Mouse (Mus musculus) forebrain, embryonic 16.5 days (tissue): ENCODE results near the gene Fgf11. TPM values are rescaled to one million over a fixed set of nuclear protein-coding genes. Genes with fewer than 3 reads are reported as not detected.

Experiments
- ATAC-seq: fragments of 200-750 bp; cut with Nextera tagmentation; 2 replicates; pipeline ENCODE4 v1.8.0; 2017; ENCODE audit warnings: mild to moderate bottlenecking, moderate library complexity
- H3K27ac ChIP-seq: fragments of 300-500 bp; sonication (generic); 2 replicates; pipeline ENCODE4 v1.5.1; 2014; ENCODE audit warnings: low read length, control low read depth
- H3K27me3 ChIP-seq: fragments of 300-500 bp; sonication (generic); replicated peaks from 2 replicates; pipeline ENCODE4 v1.6.1; 2014; ENCODE audit warnings: low read length; ENCODE audit not compliant: control insufficient read depth, insufficient read depth
- H3K36me3 ChIP-seq: fragments of 300-500 bp; sonication (generic); 2 replicates; pipeline ENCODE4 v1.6.1; 2014; ENCODE audit not compliant: control insufficient read depth, insufficient read depth
- H3K4me1 ChIP-seq: fragments of 300-500 bp; sonication (generic); replicated peaks from 2 replicates; pipeline ENCODE4 v1.6.1; 2014; ENCODE audit warnings: low read length; ENCODE audit not compliant: control insufficient read depth, insufficient read depth
- H3K4me2 ChIP-seq: fragments of 300-500 bp; sonication (generic); 2 replicates; pipeline ENCODE4 v1.6.1; 2014; ENCODE audit warnings: mild to moderate bottlenecking, low read length, control low read depth
- H3K4me3 ChIP-seq: fragments of 300-500 bp; sonication (generic); replicated peaks from 2 replicates; pipeline ENCODE4 v1.5.1; 2014; ENCODE audit warnings: mild to moderate bottlenecking, low read length, control low read depth
- H3K9ac ChIP-seq: fragments of 300-500 bp; sonication (generic); replicated peaks from 2 replicates; pipeline ENCODE4 v1.6.1; 2014; ENCODE audit warnings: low read depth, low read length, control low read depth
- H3K9me3 ChIP-seq: fragments of 300-500 bp; sonication (generic); 2 replicates; pipeline ENCODE4 v1.6.1; 2016; ENCODE audit warnings: low read length; ENCODE audit not compliant: control insufficient read depth
- WGBS: fragments of 180-500 bp; shearing (Covaris S2); extraction: QIAGEN DNeasy Blood & Tissue Kit; methylation state at CpG from one replicate; pipeline ENCODE4 v1.1.7; 2014; 5-methylcytosine and 5-hydroxymethylcytosine counted together
- polyA plus RNA-seq: library from polyadenylated mRNA; unstranded; fragments of >200 nt; fragmentation: Nextera tagmentation; extraction: Ambion mirVana; gene quantifications from 2 replicates; pipeline ENCODE4 v1.2.1, GENCODE M21; 2015

The Fgf11 gene
- polyA plus RNA-seq, result 5.2 and 5.9 TPM in 2 replicates

DNA sequence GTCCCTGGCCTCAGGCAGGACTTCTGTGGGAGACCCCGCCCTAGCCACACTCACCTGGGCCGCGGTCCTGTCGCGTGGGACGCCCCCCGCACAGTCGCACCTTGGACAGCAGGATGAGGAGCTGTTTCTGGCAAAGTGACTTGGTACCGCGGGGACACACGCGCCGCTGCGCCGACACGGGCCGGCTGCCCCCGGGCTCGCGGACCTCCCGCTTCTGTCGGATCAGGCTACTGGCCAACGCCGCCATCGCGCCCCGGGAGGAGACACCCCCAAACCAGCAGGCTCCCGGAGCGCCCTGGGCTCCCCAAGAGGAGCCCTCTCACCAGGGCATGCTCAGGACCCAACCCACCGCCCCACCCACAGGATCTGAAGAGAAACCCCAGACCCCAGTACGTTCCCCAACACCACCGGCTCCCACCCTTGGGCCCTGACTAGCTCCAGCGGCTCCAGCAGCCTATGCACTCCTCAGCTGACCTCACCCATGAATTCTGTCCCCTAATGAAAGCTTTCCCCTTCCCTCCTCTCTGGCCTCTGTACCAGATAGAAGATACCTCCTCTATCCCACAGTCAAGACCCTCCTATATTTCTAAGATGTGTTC is at the start of gene Fgf11:
Gene Fgf11, minus strand, starts transcription at position 479 of the 599 bp plus-strand sequence.
- peaks cover 50% of the 10 kb centered on the region for H3K4me1 ChIP-seq
- 1% methylated on average over 33 of the region's 33 CpGs for WGBS
- H3K4me2 ChIP-seq, result peak within 1 kb of the TSS; percentile 83
- H3K4me3 ChIP-seq, result peak within 1 kb of the TSS; percentile 76
- peak within 1 kb of the TSS; percentile 98 for H3K27ac ChIP-seq
- peaks cover 19% of the 10 kb centered on the region for H3K27me3 ChIP-seq
- ATAC-seq, result no peak
- H3K9me3 ChIP-seq, result no peaks in the 10 kb centered on the region
- H3K36me3 ChIP-seq, result no peaks in the 10 kb centered on the region
- peak within 1 kb of the TSS; percentile 79 for H3K9ac ChIP-seq

DNA sequence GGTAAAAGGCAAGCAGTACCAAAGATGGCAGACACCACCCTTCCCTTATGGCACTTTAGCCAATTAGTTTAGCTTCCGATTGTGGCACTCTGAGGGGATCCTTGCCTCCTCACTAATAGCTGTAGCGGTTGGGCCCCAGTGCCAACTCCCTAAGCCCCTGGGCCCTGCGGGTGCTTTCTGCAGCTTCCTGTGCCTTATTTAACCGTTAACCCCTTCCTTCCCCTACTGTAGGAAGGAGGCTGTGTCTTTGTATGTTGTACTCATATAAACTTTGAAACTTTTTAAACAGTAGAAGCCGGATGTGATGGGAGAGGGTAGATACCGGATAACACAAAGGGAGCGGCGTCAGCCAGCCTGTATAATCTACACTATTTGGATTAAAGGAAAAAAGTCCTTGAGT is 49.1 kb upstream of the Fgf11 start:
- no peak overlapping the region for H3K27ac ChIP-seq
- 65% methylated on average over 8 of the region's 8 CpGs for WGBS
- ATAC-seq, result no peak
- no peaks in the 10 kb centered on the region for H3K9me3 ChIP-seq
- peaks cover 20% of the 10 kb centered on the region for H3K4me1 ChIP-seq
- peaks cover 18% of the 10 kb centered on the region; the same call in 1 of the 2 replicates for H3K36me3 ChIP-seq
- H3K27me3 ChIP-seq, result no peaks in the 10 kb centered on the region
- H3K4me2 ChIP-seq, result no peak overlapping the region
- H3K4me3 ChIP-seq, result no peak overlapping the region
- no peak overlapping the region for H3K9ac ChIP-seq

- 95% methylated on average over 15 of the region's 15 CpGs for WGBS
- H3K4me3 ChIP-seq, result no peak overlapping the region
Observed at GRCm38 (mm10) chr11:69849884-69850283, 48.2 kb upstream of the Fgf11 start.

DNA sequence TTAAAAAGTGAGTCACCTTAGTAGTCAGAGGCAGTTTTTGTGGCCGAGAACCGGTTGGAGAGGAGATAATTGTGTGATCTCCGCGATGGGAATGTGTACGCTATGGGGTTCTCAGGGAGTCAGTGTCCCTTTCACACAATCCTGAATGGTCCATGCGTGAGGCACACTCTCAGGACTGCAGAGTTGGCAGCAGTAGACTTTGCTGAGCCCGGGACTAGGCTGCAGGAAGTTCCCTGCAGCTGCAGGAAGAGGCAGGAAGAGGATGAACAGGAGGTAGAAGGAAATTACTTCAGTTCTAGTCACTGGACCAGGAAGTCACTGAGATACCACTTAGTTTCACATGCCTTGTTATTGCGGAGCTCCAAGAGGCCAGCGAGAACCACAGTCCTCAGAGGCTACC is 47.5 kb upstream of the Fgf11 start:
- H3K36me3 ChIP-seq, result peaks cover 18% of the 10 kb centered on the region; the same call in 1 of the 2 replicates
- H3K4me2 ChIP-seq, result no peak overlapping the region
- ATAC-seq, result no peak
- peaks cover 24% of the 10 kb centered on the region for H3K4me1 ChIP-seq
- no peak overlapping the region for H3K9ac ChIP-seq
- H3K27me3 ChIP-seq, result no peaks in the 10 kb centered on the region
- H3K27ac ChIP-seq, result no peak overlapping the region
- no peak overlapping the region for H3K4me3 ChIP-seq
- H3K9me3 ChIP-seq, result no peaks in the 10 kb centered on the region
- WGBS, result 91% methylated on average over 9 of the region's 9 CpGs

More at GRCm38 (mm10) chr11:69849884-69850283, 48.2 kb upstream of the Fgf11 start:
- no peak overlapping the region for H3K4me2 ChIP-seq
- no peaks in the 10 kb centered on the region for H3K27me3 ChIP-seq
- peaks cover 24% of the 10 kb centered on the region for H3K4me1 ChIP-seq
- no peak for ATAC-seq
- no peak overlapping the region for H3K9ac ChIP-seq
- H3K27ac ChIP-seq, result no peak overlapping the region
- no peaks in the 10 kb centered on the region for H3K9me3 ChIP-seq
- H3K36me3 ChIP-seq, result peaks cover 18% of the 10 kb centered on the region; the same call in 1 of the 2 replicates

DNA sequence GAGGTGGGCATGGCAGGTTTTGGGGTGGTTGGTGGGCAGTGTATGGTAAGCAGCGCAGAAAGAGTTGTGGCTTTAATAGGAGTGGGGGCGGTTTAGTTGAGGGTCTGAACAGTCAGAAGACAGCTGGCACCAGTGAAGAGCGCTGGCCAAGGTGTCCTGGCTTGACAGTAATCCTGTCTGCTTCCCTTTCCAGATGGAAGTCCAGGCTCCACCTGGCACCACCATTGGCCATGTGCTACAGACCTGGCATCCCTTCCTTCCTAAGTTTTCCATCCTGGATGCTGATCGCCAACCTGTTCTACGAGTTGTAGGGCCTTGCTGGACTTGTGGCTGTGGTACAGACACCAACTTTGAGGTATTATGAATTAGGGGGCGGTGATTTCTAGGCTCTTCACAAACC is 46.4 kb upstream of the Fgf11 start:
- no peak overlapping the region for H3K4me3 ChIP-seq
- H3K27ac ChIP-seq, result no peak overlapping the region
- H3K4me1 ChIP-seq, result peaks cover 24% of the 10 kb centered on the region
- no peak overlapping the region; the same call in 1 of the 2 replicates for H3K9ac ChIP-seq
- no peak for ATAC-seq
- peak overlapping the region; percentile 53 for H3K4me2 ChIP-seq
- no peaks in the 10 kb centered on the region for H3K9me3 ChIP-seq
- no peaks in the 10 kb centered on the region for H3K27me3 ChIP-seq
- peaks cover 18% of the 10 kb centered on the region; the same call in 1 of the 2 replicates for H3K36me3 ChIP-seq
- 97% methylated on average over 6 of the region's 6 CpGs for WGBS

GRCm38 (mm10) chr11:69846738-69847688 is 45.4 kb upstream of the Fgf11 start:
- Histone ChIP-seq H3K36me3 (peaks cover 18% of the 10 kb centered on the region; the same call in 1 of the 2 replicates), H3K4me1 (peaks cover 24% of the 10 kb centered on the region), H3K4me3 (peak overlapping the region; percentile 76), H3K9ac (peak overlapping the region; percentile 89), H3K27me3 (no peaks in the 10 kb centered on the region), H3K4me2 (peak overlapping the region; percentile 53), H3K9me3 (no peaks in the 10 kb centered on the region), H3K27ac (peak overlapping the region; percentile 95)
- 11% methylated on average over 37 of the region's 37 CpGs for WGBS
- peak; percentile 41 for ATAC-seq

DNA sequence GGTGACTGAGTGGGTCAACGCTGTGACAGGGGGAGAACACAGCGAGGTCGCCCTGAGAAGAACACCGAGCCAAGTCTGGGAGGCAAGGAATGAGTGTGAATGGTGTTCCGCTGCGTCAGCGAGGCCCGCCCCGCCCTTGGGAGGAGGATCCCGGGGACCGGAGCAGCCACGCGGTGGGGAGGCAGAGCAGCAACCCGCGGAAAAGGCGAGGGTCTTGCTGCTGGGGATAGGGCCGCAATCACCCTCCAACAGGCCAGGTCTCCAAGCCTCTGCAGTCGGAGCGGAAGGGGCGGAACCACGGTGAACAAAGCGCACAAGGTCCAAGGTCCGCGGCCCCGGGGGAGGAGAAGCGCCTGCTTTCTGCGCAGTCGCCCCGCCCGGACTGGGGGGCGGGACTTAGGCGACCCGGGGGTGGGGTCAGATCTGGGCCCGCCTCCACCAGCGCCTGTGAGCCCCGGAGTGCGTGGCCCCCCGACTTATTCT is 44.6 kb upstream of the Fgf11 start, which contains the start of gene Plscr3:
Gene Plscr3, plus strand, starts transcription at position 179 of the 483 bp plus-strand sequence.
- H3K9me3 ChIP-seq, result no peaks in the 10 kb centered on the region
- under 1% methylated on average over 38 of the region's 38 CpGs for WGBS
- peak; percentile 95 for ATAC-seq

GRCm38 (mm10) chr11:69838714-69839104 is 37.1 kb upstream of the Fgf11 start:
- Histone ChIP-seq H3K27me3 (no peaks in the 10 kb centered on the region), H3K4me1 (peaks cover 35% of the 10 kb centered on the region), H3K4me2 (peak overlapping the region; percentile 76), H3K27ac (peak overlapping the region; percentile 86), H3K36me3 (no peaks in the 10 kb centered on the region), H3K9ac (peak overlapping the region; percentile 69), H3K9me3 (no peaks in the 10 kb centered on the region), H3K4me3 (peak overlapping the region; percentile 79)
- no peak for ATAC-seq
- WGBS, result 1% methylated on average over 7 of the region's 7 CpGs

More for the DNA sequence above, 44.6 kb upstream of the Fgf11 start, which contains the start of gene Plscr3:
- Histone ChIP-seq H3K36me3 (peaks cover 18% of the 10 kb centered on the region; the same call in 1 of the 2 replicates), H3K4me3 (peak within 1 kb of the TSS; percentile 76), H3K4me1 (peaks cover 24% of the 10 kb centered on the region), H3K9ac (peak within 1 kb of the TSS; percentile 89), H3K27me3 (no peaks in the 10 kb centered on the region), H3K27ac (peak within 1 kb of the TSS; percentile 95), H3K4me2 (peak within 1 kb of the TSS; percentile 53)
